Mouse (Mus musculus) MEL (cell line): Measurements from ENCODE around the gene Il12a. TPM values are rescaled to one million over a fixed set of nuclear protein-coding genes. Genes with fewer than 3 reads are reported as not detected.

Source experiments
- DNase-seq: peaks from one replicate; pipeline ENCODE4 v3.0.0; 2011; ENCODE audit warnings: low read depth, low spot score
- H3K27ac ChIP-seq: 2 replicates; pipeline ENCODE4 v1.5.1; 2012; ENCODE audit warnings: low read depth, mild to moderate bottlenecking, control low read depth, low read length, moderate library complexity; ENCODE audit not compliant: control insufficient read depth
- H3K27me3 ChIP-seq, 2 experiments: fragments of 150-350 bp in 1 of 2; sonication (generic) in 1 of 2; 2 replicates each; pipeline ENCODE4 v1.6.1; 2012; ENCODE audit warnings: low read length in 2 of 2, mild to moderate bottlenecking in 2 of 2, improper control_type of control experiment in 1 of 2, moderate library complexity in 1 of 2; ENCODE audit not compliant: insufficient read depth in 2 of 2, control insufficient read depth in 1 of 2
- H3K36me3 ChIP-seq, 2 experiments: 2 replicates each; pipeline ENCODE4 v1.6.1; 2012 to 2014; ENCODE audit warnings: low read length in 2 of 2, improper control_type of control experiment in 1 of 2, inconsistent platforms in 1 of 2, mild to moderate bottlenecking in 1 of 2; ENCODE audit not compliant: insufficient read depth in 2 of 2, control insufficient read depth in 1 of 2
- H3K4me1 ChIP-seq, 2 experiments: fragments of 150-350 bp in 1 of 2; sonication (generic) in 1 of 2; 2 replicates each; pipeline ENCODE4 v1.6.1; 2012; ENCODE audit warnings: low read length in 2 of 2, improper control_type of control experiment in 1 of 2, mild to moderate bottlenecking in 1 of 2; ENCODE audit not compliant: insufficient read depth in 2 of 2, control insufficient read depth in 1 of 2
- H3K4me3 ChIP-seq, 2 experiments: fragments of 150-350 bp in 1 of 2; sonication (generic) in 1 of 2; 2 replicates each; pipeline ENCODE4 v1.5.1; 2012; ENCODE audit warnings: low read depth in 2 of 2, low read length in 2 of 2, mild to moderate bottlenecking in 2 of 2, moderate library complexity in 2 of 2, control low read depth in 1 of 2, improper control_type of control experiment in 1 of 2; ENCODE audit not compliant: control insufficient read depth in 1 of 2, insufficient read depth in 1 of 2
- H3K79me2 ChIP-seq: 2 replicates; pipeline ENCODE4 v1.6.1; 2012; ENCODE audit warnings: mild to moderate bottlenecking, low read length, moderate library complexity; ENCODE audit not compliant: control insufficient read depth, poor library complexity, insufficient read depth
- H3K9ac ChIP-seq: 2 replicates; pipeline ENCODE4 v1.6.1; 2012; ENCODE audit warnings: low read depth, mild to moderate bottlenecking, control low read depth, low read length, moderate library complexity; ENCODE audit not compliant: control insufficient read depth, poor library complexity, severe bottlenecking
- H3K9me3 ChIP-seq: fragments of 150-350 bp; sonication (generic); replicated peaks from 2 replicates; pipeline ENCODE4 v1.6.1; 2012; ENCODE audit warnings: mild to moderate bottlenecking, low read length, improper control_type of control experiment, moderate library complexity; ENCODE audit not compliant: insufficient read depth
- BHLHE40 ChIP-seq: IDR thresholded peaks from 2 replicates; pipeline ENCODE4 v1.6.1; 2012; ENCODE audit warnings: low read depth, mild to moderate bottlenecking, inconsistent platforms, low read length, improper control_type of control experiment, borderline replicate concordance
- CHD1 ChIP-seq: IDR thresholded peaks from 2 replicates; pipeline ENCODE4 v1.6.1; 2012; ENCODE audit warnings: low read depth, mild to moderate bottlenecking, inconsistent platforms, low read length, improper control_type of control experiment
- CTCF ChIP-seq, 3 experiments: IDR thresholded peaks in 2 of 3; conservative IDR thresholded peaks in 1 of 3; 2 replicates each; pipeline ENCODE4 v1.5.1; 2011 to 2012; ENCODE audit warnings: low read length in 3 of 3, low read depth in 2 of 3, mild to moderate bottlenecking in 2 of 3, improper control_type of control experiment in 1 of 3, inconsistent platforms in 1 of 3, mixed read lengths in 1 of 3, moderate library complexity in 1 of 3; ENCODE audit not compliant: control insufficient read depth in 1 of 3, insufficient read depth in 1 of 3, poor library complexity in 1 of 3, severe bottlenecking in 1 of 3
- E2F4 ChIP-seq: IDR thresholded peaks from 2 replicates; pipeline ENCODE4 v1.6.1; 2011; ENCODE audit warnings: low read depth, low read length, improper control_type of control experiment, borderline replicate concordance
- ELF1 ChIP-seq: IDR thresholded peaks from 2 replicates; pipeline ENCODE4 v1.6.1; 2014; ENCODE audit warnings: low read depth, mild to moderate bottlenecking, inconsistent platforms, low read length, improper control_type of control experiment, moderate library complexity
- EP300 ChIP-seq, 2 experiments: IDR thresholded peaks; 2 replicates each; pipeline ENCODE4 v1.6.1; 2011; ENCODE audit warnings: improper control_type of control experiment in 2 of 2, low read length in 2 of 2, low read depth in 1 of 2, mild to moderate bottlenecking in 1 of 2
- GABPA ChIP-seq: IDR thresholded peaks from 2 replicates; pipeline ENCODE4 v1.6.1; 2012; ENCODE audit warnings: low read depth, mild to moderate bottlenecking, inconsistent platforms, low read length, improper control_type of control experiment, moderate library complexity
- GATA1 ChIP-seq: IDR thresholded peaks from 2 replicates; pipeline ENCODE4 v1.6.1; 2011; ENCODE audit warnings: low read depth, low read length, improper control_type of control experiment
- JUND ChIP-seq: IDR thresholded peaks from 2 replicates; pipeline ENCODE4 v1.6.1; 2011; ENCODE audit warnings: low read depth, mild to moderate bottlenecking, improper control_type of control experiment, low read length
- KAT2A ChIP-seq: conservative IDR thresholded peaks from 2 replicates; pipeline ENCODE4 v1.6.1; 2012; ENCODE audit warnings: low read depth, low read length, improper control_type of control experiment, inconsistent platforms
- MAZ ChIP-seq: IDR thresholded peaks from 2 replicates; pipeline ENCODE4 v1.6.1; 2012; ENCODE audit warnings: low read depth, mild to moderate bottlenecking, inconsistent platforms, low read length, improper control_type of control experiment
- MEF2A ChIP-seq: IDR thresholded peaks from 2 replicates; pipeline ENCODE4 v1.6.1; 2014; ENCODE audit warnings: low read depth, mild to moderate bottlenecking, inconsistent platforms, low read length, improper control_type of control experiment; ENCODE audit not compliant: poor library complexity, insufficient replicate concordance, severe bottlenecking; ENCODE audit errors: extremely low read depth
- MXI1 ChIP-seq: IDR thresholded peaks from 2 replicates; pipeline ENCODE4 v1.6.1; 2011; ENCODE audit warnings: mild to moderate bottlenecking, low read depth, low read length, improper control_type of control experiment
- MYB ChIP-seq: IDR thresholded peaks from 2 replicates; pipeline ENCODE4 v1.6.1; 2011; ENCODE audit warnings: mild to moderate bottlenecking, low read depth, low read length, improper control_type of control experiment
- POLR2A ChIP-seq, 2 experiments: IDR thresholded peaks; 2 replicates each; pipeline ENCODE4 v1.6.1; 2011 to 2012; ENCODE audit warnings: low read length in 2 of 2, mild to moderate bottlenecking in 2 of 2, control low read depth in 1 of 2, improper control_type of control experiment in 1 of 2, low read depth in 1 of 2, moderate library complexity in 1 of 2; ENCODE audit not compliant: control insufficient read depth in 1 of 2, insufficient read depth in 1 of 2, poor library complexity in 1 of 2
- POLR2AphosphoS5 ChIP-seq: IDR thresholded peaks from 2 replicates; pipeline ENCODE4 v1.6.1; 2012; ENCODE audit warnings: low read depth, borderline replicate concordance, mild to moderate bottlenecking, inconsistent platforms, low read length, moderate library complexity, mixed read lengths
- SIN3A ChIP-seq: IDR thresholded peaks from 2 replicates; pipeline ENCODE4 v1.6.1; 2012; ENCODE audit warnings: low read length, improper control_type of control experiment, inconsistent platforms
- SMC3 ChIP-seq: IDR thresholded peaks from 2 replicates; pipeline ENCODE4 v1.6.1; 2011; ENCODE audit warnings: low read depth, low read length, improper control_type of control experiment
- TAL1 ChIP-seq: IDR thresholded peaks from 2 replicates; pipeline ENCODE4 v1.6.1; 2012; ENCODE audit warnings: mild to moderate bottlenecking, inconsistent platforms, low read length, moderate library complexity, mixed read lengths
- TBP ChIP-seq: IDR thresholded peaks from 2 replicates; pipeline ENCODE4 v1.8.0; 2011; ENCODE audit warnings: low read depth, low read length, improper control_type of control experiment
- UBTF ChIP-seq: IDR thresholded peaks from 2 replicates; pipeline ENCODE4 v1.6.1; 2012; ENCODE audit warnings: low read depth, mild to moderate bottlenecking, inconsistent platforms, low read length, improper control_type of control experiment, moderate library complexity, borderline replicate concordance; ENCODE audit not compliant: insufficient read depth
- ZC3H11A ChIP-seq: IDR thresholded peaks from 2 replicates; pipeline ENCODE4 v1.6.1; 2012; ENCODE audit warnings: low read depth, mild to moderate bottlenecking, inconsistent platforms, low read length, improper control_type of control experiment
- ZKSCAN1 ChIP-seq: IDR thresholded peaks from 2 replicates; pipeline ENCODE4 v1.6.1; 2012; ENCODE audit warnings: low read depth, mild to moderate bottlenecking, inconsistent platforms, low read length, improper control_type of control experiment, moderate library complexity
- ZMIZ1 ChIP-seq: IDR thresholded peaks from 2 replicates; pipeline ENCODE4 v1.6.1; 2012; ENCODE audit warnings: low read depth, mild to moderate bottlenecking, inconsistent platforms, low read length, improper control_type of control experiment, moderate library complexity
- polyA plus RNA-seq, 2 experiments: library from polyadenylated mRNA; stranded (reverse) in 1 of 2; unstranded in 1 of 2; fragments of >175 nt in 1 of 2; fragments of >200 nt in 1 of 2; gene quantifications; 2 replicates each; pipeline versions ENCODE4 v1.2.1 to v1.2.4; 2012; ENCODE audit warnings: low replicate concordance in 2 of 2, low read depth in 1 of 2; ENCODE audit not compliant: insufficient read length in 2 of 2, insufficient read depth in 1 of 2, missing spikeins in 1 of 2
- total RNA-seq: library from RNA; depleted of rRNA; stranded (reverse); fragments of 300-350 nt; gene quantifications from 2 replicates; pipeline ENCODE4 v1.2.3, GENCODE M21; 2012

The Il12a gene
- total and polyA plus RNA-seq, 3 experiments, result not detected

GRCm38 (mm10) chr3:68709198-68709797 is 18.9 kb downstream of the Il12a start (continued):
- TF ChIP-seq MYB (no peak), EP300 (IDR thresholded peaks at IDR 0.05; ENCODE audit: low read depth in 1 of 2, low read length in 2 of 2) (peak in 1 of 2 experiments; percentile 32; a peak in 2 of 4 replicates)

GRCm38 (mm10) chr3:68710436-68710835 is 20.0 kb downstream of the Il12a start:
- DNase-seq, result no peak
- Histone ChIP-seq H3K4me3 (no peak overlapping the region), H3K9ac (no peak overlapping the region)
- TF ChIP-seq ZKSCAN1 (no peak), MAZ (no peak), E2F4 (no peak), BHLHE40 (no peak), ELF1 (no peak), JUND (no peak), POLR2A (IDR thresholded peaks at IDR 0.05; ENCODE audit: control insufficient read depth in 1 of 2, insufficient read depth in 1 of 2, low read depth in 1 of 2, low read length in 2 of 2, poor library complexity in 1 of 2) (no peak), EP300 (IDR thresholded peaks at IDR 0.05; ENCODE audit: low read depth in 1 of 2, low read length in 2 of 2) (no peak), UBTF (no peak), GABPA (no peak), TBP (no peak), TAL1 (no peak), GATA1 (no peak), SIN3A (no peak), SMC3 (no peak), MEF2A (no peak)
- TF ChIP-seq, all 39 proteins: peak for 0
- H3K4me1 ChIP-seq, result peaks cover 3 to 4% of the 10 kb centered on the region in 2 experiments; a peak in 1 of 4 replicates
- H3K79me2 ChIP-seq, result no peaks in the 10 kb centered on the region
- H3K27me3 ChIP-seq, result no peaks in the 10 kb centered on the region
- peaks cover 0 to 2% of the 10 kb centered on the region in 2 experiments; a peak in 2 of 4 replicates for H3K36me3 ChIP-seq
- H3K27ac ChIP-seq, result no peak overlapping the region
- no peaks in the 10 kb centered on the region for H3K9me3 ChIP-seq

- Histone ChIP-seq H3K36me3 (peaks cover 0 to 2% of the 10 kb centered on the region in 2 experiments; a peak in 2 of 4 replicates), H3K4me1 (peaks cover 3 to 4% of the 10 kb centered on the region in 2 experiments; a peak in 1 of 4 replicates), H3K4me3 (no peak overlapping the region), H3K27me3 (no peaks in the 10 kb centered on the region), H3K79me2 (no peaks in the 10 kb centered on the region), H3K9me3 (no peaks in the 10 kb centered on the region), H3K9ac (no peak overlapping the region), H3K27ac (no peak overlapping the region)
- no peak for DNase-seq
- TF ChIP-seq BHLHE40, result no peak
- TF ChIP-seq TAL1, result no peak
- TF ChIP-seq KAT2A, result no peak
- no peak for TF ChIP-seq ZC3H11A
- TF ChIP-seq ZMIZ1, result no peak
- no peak for TF ChIP-seq SMC3
- TF ChIP-seq SIN3A, result no peak
- TF ChIP-seq POLR2A (IDR thresholded peaks at IDR 0.05; ENCODE audit: control insufficient read depth in 1 of 2, insufficient read depth in 1 of 2, low read depth in 1 of 2, low read length in 2 of 2, poor library complexity in 1 of 2), result no peak
- TF ChIP-seq MEF2A, result no peak
- TF ChIP-seq GABPA, result no peak
- TF ChIP-seq ZKSCAN1, result no peak
- no peak for TF ChIP-seq TBP
- TF ChIP-seq CHD1, result no peak
- TF ChIP-seq GATA1, result no peak
- no peak for TF ChIP-seq POLR2AphosphoS5
- TF ChIP-seq CTCF (IDR thresholded peaks at IDR 0.05 in 2 of 3, conservative IDR thresholded peaks at IDR 0.05 in 1 of 3; ENCODE audit: control insufficient read depth in 1 of 3, insufficient read depth in 1 of 3, low read depth in 2 of 3, low read length in 3 of 3, poor library complexity in 1 of 3, severe bottlenecking in 1 of 3), result no peak
- TF ChIP-seq MXI1, result no peak
Measured at GRCm38 (mm10) chr3:68711510-68711909, 21.1 kb downstream of the Il12a start.
